Mouse (Mus musculus) myocyte (in vitro differentiated cells): ENCODE results near the gene Ogt. TPM values are rescaled to one million over a fixed set of nuclear protein-coding genes. Genes with fewer than 3 reads are reported as not detected.

Experiments used
- H3K27me3 ChIP-seq: one replicate; pipeline ENCODE4 v1.6.1; 2011; ENCODE audit not compliant: control insufficient read depth, insufficient read depth, insufficient read length
- H3K36me3 ChIP-seq: one replicate; pipeline ENCODE4 v1.6.1; 2011; ENCODE audit not compliant: control insufficient read depth, insufficient read depth
- H3K4me2 ChIP-seq: one replicate; pipeline ENCODE4 v1.6.1; 2011; ENCODE audit warnings: low read depth, control low read depth
- H3K4me3 ChIP-seq: one replicate; pipeline ENCODE4 v1.5.1; 2011; ENCODE audit warnings: mild to moderate bottlenecking, control low read depth, moderate library complexity
- H3K79me2 ChIP-seq: one replicate; pipeline ENCODE4 v1.6.1; 2011; ENCODE audit not compliant: control insufficient read depth, insufficient read depth
- H3ac ChIP-seq: one replicate; pipeline ENCODE4 v1.6.1; 2011; ENCODE audit not compliant: control insufficient read depth, insufficient read length
- CEBPB ChIP-seq: IDR thresholded peaks from 2 replicates; pipeline ENCODE4 v1.6.1; 2011; ENCODE audit warnings: mild to moderate bottlenecking, moderate library complexity; ENCODE audit not compliant: poor library complexity, insufficient read depth, severe bottlenecking
- E2F4 ChIP-seq: IDR thresholded peaks from one replicate; pipeline ENCODE4 v1.6.1; 2011; ENCODE audit warnings: mild to moderate bottlenecking, control low read depth, moderate library complexity; ENCODE audit not compliant: insufficient read depth
- MAX ChIP-seq: IDR thresholded peaks from one replicate; pipeline ENCODE4 v1.6.1; 2011; ENCODE audit warnings: low read depth, mild to moderate bottlenecking, control low read depth
- MYOD1 ChIP-seq, 3 experiments: IDR thresholded peaks; one replicate each; pipeline ENCODE4 v1.6.1; 2011; ENCODE audit warnings: control low read depth in 2 of 3, low read depth in 2 of 3, mild to moderate bottlenecking in 2 of 3, moderate library complexity in 1 of 3; ENCODE audit not compliant: insufficient read length in 2 of 3, control insufficient read depth in 1 of 3
- MYOG ChIP-seq, 3 experiments: IDR thresholded peaks; one replicate each; pipeline ENCODE4 v1.6.1; 2011; ENCODE audit warnings: control low read depth in 2 of 3, low read depth in 2 of 3, mild to moderate bottlenecking in 2 of 3; ENCODE audit not compliant: insufficient read length in 2 of 3, control insufficient read depth in 1 of 3, insufficient read depth in 1 of 3
- POLR2A ChIP-seq: IDR thresholded peaks from one replicate; pipeline ENCODE4 v1.6.1; 2011; ENCODE audit warnings: low read depth, mild to moderate bottlenecking, control low read depth, moderate library complexity; ENCODE audit not compliant: insufficient read length
- POLR2AphosphoS2 ChIP-seq: IDR thresholded peaks from one replicate; pipeline ENCODE4 v1.6.1; 2011; ENCODE audit warnings: low read depth, control low read depth; ENCODE audit not compliant: insufficient read length
- REST ChIP-seq: IDR thresholded peaks from one replicate; pipeline ENCODE4 v1.6.1; 2011; ENCODE audit warnings: mild to moderate bottlenecking, control low read depth, moderate library complexity; ENCODE audit not compliant: insufficient read depth, insufficient read length
- SRF ChIP-seq: IDR thresholded peaks from one replicate; pipeline ENCODE4 v1.6.1; 2011; ENCODE audit warnings: low read depth; ENCODE audit not compliant: control insufficient read depth, insufficient read length
- TCF12 ChIP-seq: IDR thresholded peaks from one replicate; pipeline ENCODE4 v1.6.1; 2011; ENCODE audit warnings: mild to moderate bottlenecking, control low read depth; ENCODE audit not compliant: poor library complexity, insufficient read depth, severe bottlenecking
- TCF3 ChIP-seq: IDR thresholded peaks from one replicate; pipeline ENCODE4 v1.6.1; 2011; ENCODE audit warnings: low read depth, control low read depth; ENCODE audit not compliant: insufficient read length
- USF1 ChIP-seq: IDR thresholded peaks from one replicate; pipeline ENCODE4 v1.6.1; 2011; ENCODE audit warnings: low read depth, mild to moderate bottlenecking, control low read depth, moderate library complexity
- polyA plus RNA-seq: library from polyadenylated mRNA; unstranded; fragments of >200 nt; fragmentation: generic; extraction: Trizol; gene quantifications from one replicate; pipeline ENCODE4 v1.2.1, GENCODE M21; 2012; ENCODE audit warnings: missing spikeins

Gene Ogt
- 33.5 TPM for polyA plus RNA-seq

DNA sequence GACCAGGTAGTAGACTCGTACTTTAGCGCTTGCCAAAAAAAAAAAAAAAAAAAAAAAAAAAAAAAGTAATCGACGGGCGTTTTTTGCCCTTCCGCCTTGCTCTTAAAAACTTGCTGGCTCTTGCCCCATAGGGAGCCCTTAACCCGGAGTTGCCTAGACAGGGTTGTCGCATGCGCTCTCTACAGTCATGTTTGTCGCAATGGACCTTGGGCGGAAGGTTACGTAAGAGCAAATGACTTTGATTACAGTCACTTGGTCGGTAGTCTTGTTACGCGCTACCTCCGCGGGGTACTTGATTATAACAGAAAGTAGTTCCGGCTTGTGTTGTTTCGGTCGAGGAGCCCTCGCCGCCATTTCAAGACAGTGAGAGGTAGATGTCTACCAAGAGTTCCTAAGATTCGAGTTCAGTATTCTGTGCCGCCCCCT, at the start of gene Ogt:
TSS of gene Ogt (plus strand) at position 320 of the 426 bp plus-strand sequence.
- H3K79me2 ChIP-seq: peaks cover 47% of the 10 kb centered on the region
- no peaks in the 10 kb centered on the region for H3K36me3 ChIP-seq
- H3ac ChIP-seq: peak within 1 kb of the TSS; percentile 14
- H3K4me3 ChIP-seq: peak within 1 kb of the TSS; percentile 78
- TF ChIP-seq REST: no peak
- peak; percentile 33 for TF ChIP-seq POLR2A
- TF ChIP-seq TCF3: no peak
- no peak for TF ChIP-seq MAX
- TF ChIP-seq MYOD1 (IDR thresholded peaks at IDR 0.05; ENCODE audit: control insufficient read depth in 1 of 3, insufficient read length in 2 of 3, low read depth in 2 of 3): no peak
- TF ChIP-seq CEBPB: peak; percentile 75; the same call in 1 of the 2 replicates
- TF ChIP-seq POLR2AphosphoS2: peak; percentile 48
- no peak for TF ChIP-seq SRF
- TF ChIP-seq TCF12: no peak
- TF ChIP-seq USF1: no peak
- no peak for TF ChIP-seq E2F4
- H3K4me2 ChIP-seq: peak within 1 kb of the TSS; percentile 87
- H3K27me3 ChIP-seq: no peaks in the 10 kb centered on the region

DNA sequence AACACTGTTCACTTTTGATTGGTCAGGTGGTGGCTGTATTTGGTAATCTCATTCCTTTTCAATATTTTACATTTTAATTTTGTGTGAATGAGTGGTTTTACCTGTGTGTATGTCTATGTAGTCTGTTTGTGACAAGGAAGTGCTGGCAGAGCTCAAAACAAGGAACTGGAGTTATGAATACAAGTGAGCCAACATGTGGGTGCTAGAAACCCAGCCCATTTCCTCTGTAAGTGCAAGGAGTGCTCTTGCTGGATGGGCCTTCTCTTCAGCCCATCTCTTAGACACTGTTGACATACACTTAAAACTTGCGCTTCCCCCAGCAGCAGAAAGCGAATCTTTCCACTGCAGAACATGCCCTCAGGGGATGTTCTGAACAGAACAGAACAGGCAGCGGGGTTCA, 23.7 kb upstream of the Ogt start:
- Histone ChIP-seq H3K27me3 (no peaks in the 10 kb centered on the region), H3K4me3 (no peak overlapping the region), H3ac (no peak overlapping the region), H3K4me2 (no peak overlapping the region), H3K36me3 (no peaks in the 10 kb centered on the region), H3K79me2 (no peaks in the 10 kb centered on the region)
- TF ChIP-seq MYOG (IDR thresholded peaks at IDR 0.05; ENCODE audit: control insufficient read depth in 1 of 3, insufficient read depth in 1 of 3, insufficient read length in 2 of 3, low read depth in 2 of 3): no peak
- no peak for TF ChIP-seq SRF
- TF ChIP-seq TCF12: no peak
- TF ChIP-seq POLR2AphosphoS2: no peak
- TF ChIP-seq TCF3: no peak
- no peak for TF ChIP-seq MYOD1 (IDR thresholded peaks at IDR 0.05; ENCODE audit: control insufficient read depth in 1 of 3, insufficient read length in 2 of 3, low read depth in 2 of 3)

DNA sequence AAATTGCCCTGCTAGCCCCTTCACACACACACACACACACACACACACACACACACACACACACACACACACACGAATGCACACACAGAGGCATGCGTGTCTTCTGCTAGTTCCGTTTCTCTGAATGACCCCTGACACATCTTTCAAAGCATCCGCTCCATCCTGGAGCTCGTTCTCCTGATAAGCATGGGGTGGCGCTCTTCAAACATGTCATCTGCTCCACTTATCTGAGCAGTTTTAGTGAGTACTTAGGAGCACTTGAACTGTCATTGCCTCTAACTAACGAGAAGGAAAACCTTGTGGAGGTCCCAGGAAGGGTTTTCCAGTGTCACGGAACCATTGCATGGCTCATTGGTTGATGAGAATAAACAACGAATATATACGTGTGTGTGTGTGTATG, 22.0 kb upstream of the Ogt start:
- Histone ChIP-seq H3K36me3 (no peaks in the 10 kb centered on the region), H3K79me2 (no peaks in the 10 kb centered on the region), H3K27me3 (no peaks in the 10 kb centered on the region), H3K4me2 (no peak overlapping the region), H3K4me3 (no peak overlapping the region), H3ac (no peak overlapping the region)
- TF ChIP-seq TCF3 (no peak), MYOD1 (IDR thresholded peaks at IDR 0.05; ENCODE audit: control insufficient read depth in 1 of 3, insufficient read length in 2 of 3, low read depth in 2 of 3) (no peak), USF1 (no peak), POLR2A (no peak), MAX (no peak), SRF (no peak), REST (no peak), MYOG (IDR thresholded peaks at IDR 0.05; ENCODE audit: control insufficient read depth in 1 of 3, insufficient read depth in 1 of 3, insufficient read length in 2 of 3, low read depth in 2 of 3) (no peak), POLR2AphosphoS2 (no peak), TCF12 (no peak), CEBPB (no peak), E2F4 (no peak)

DNA sequence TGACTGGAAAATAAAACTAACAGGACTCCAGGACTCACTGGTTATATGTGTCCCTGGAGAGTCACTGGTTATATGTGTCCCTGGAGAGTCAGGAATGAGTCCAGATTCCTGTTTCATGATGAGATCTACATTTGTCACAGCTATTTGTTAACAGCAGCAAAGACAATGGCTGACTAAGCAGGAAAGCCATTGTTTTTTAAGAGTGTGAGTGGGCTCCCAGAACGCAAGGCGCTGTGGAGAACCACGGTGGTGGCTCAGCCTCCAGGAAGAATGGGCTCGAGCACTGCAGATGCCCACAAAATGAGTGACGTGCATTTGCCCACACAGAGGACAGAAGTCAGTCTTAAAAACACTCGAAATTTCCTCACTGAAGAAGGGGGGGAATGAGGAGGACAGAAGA, 19.5 kb upstream of the Ogt start:
- TF ChIP-seq MYOD1 (IDR thresholded peaks at IDR 0.05; ENCODE audit: control insufficient read depth in 1 of 3, insufficient read length in 2 of 3, low read depth in 2 of 3) (no peak), SRF (no peak), REST (no peak), MYOG (IDR thresholded peaks at IDR 0.05; ENCODE audit: control insufficient read depth in 1 of 3, insufficient read depth in 1 of 3, insufficient read length in 2 of 3, low read depth in 2 of 3) (no peak), TCF12 (no peak)
- H3K4me3 ChIP-seq: no peak overlapping the region
- H3K4me2 ChIP-seq: peak overlapping the region; percentile 60
- no peaks in the 10 kb centered on the region for H3K36me3 ChIP-seq
- H3K79me2 ChIP-seq: no peaks in the 10 kb centered on the region
- H3ac ChIP-seq: no peak overlapping the region
- no peaks in the 10 kb centered on the region for H3K27me3 ChIP-seq

DNA sequence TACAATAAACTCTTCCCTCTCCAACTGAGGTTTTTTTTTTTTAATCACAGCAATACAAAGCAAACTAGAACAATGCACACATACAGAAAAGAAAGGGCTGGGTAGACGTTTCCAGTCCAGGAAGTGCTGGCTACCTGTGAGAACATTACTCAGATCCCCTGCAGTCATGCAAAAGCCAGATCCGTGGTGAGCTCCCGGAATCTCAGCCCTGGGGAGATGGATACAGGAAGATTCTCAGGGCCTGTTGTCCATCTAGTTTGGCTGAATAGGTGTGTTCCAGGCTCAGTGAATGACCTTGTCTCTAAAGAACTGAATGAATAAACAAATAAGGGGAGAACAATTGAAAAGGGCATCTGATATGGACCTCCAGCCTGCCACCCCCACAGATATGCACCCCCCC, 17.3 kb upstream of the Ogt start:
- Histone ChIP-seq H3K27me3 (no peaks in the 10 kb centered on the region), H3K79me2 (no peaks in the 10 kb centered on the region), H3K36me3 (no peaks in the 10 kb centered on the region), H3ac (no peak overlapping the region), H3K4me3 (no peak overlapping the region), H3K4me2 (no peak overlapping the region)
- no peak for TF ChIP-seq POLR2A
- no peak for TF ChIP-seq E2F4
- TF ChIP-seq MAX: no peak
- no peak for TF ChIP-seq USF1
- no peak for TF ChIP-seq MYOG (IDR thresholded peaks at IDR 0.05; ENCODE audit: control insufficient read depth in 1 of 3, insufficient read depth in 1 of 3, insufficient read length in 2 of 3, low read depth in 2 of 3)
- TF ChIP-seq TCF12: no peak
- no peak for TF ChIP-seq SRF
- no peak for TF ChIP-seq MYOD1 (IDR thresholded peaks at IDR 0.05; ENCODE audit: control insufficient read depth in 1 of 3, insufficient read length in 2 of 3, low read depth in 2 of 3)
- TF ChIP-seq TCF3: no peak
- TF ChIP-seq CEBPB: no peak
- TF ChIP-seq REST: no peak
- TF ChIP-seq POLR2AphosphoS2: no peak
